Mouse (Mus musculus): ENCODE results near the gene Fars2. TPM values are rescaled to one million over a fixed set of nuclear protein-coding genes. Genes with fewer than 3 reads are reported as not detected.

The Fars2 gene
- polyA plus RNA-seq, 1 experiment from 2014 or later, result 46.3 TPM

DNA sequence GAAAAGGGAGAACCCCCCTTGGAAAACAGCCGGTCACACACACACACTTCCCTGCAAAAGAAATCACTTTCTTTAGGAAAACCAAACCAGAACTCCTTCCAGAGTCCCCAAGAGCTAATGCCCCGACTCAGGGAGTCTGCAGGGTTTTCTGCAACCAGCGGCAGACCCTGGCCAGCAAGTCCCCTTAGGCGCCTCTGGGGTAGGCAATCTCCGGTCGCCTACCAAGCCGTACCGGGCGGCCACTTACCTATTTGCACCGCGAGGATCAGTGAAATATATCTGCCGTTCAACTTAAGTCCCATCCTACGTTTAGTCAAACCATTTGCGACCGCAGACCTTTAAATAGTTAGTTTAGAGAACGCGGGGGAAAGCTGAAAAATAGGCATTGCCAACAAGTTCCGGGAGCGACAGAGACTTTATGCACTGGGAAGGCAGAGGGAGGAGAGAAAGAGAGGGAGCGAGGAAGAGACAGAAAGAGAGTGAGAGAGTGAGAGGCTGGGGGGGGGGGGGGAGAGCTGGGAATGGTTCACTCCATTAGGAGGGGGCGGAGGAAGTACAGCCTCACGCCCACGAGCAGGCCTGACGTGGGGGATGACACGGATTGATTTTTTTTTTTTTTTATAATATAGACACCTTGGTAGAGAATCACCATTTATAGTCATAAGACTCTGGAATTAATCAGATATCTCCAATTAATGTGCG is 616.9 kb downstream of the Fars2 start:
- Histone ChIP-seq H3K9ac (no peak overlapping the region), H3K27me3 (replicated peaks) (peaks cover 41% of the 10 kb centered on the region), H3K4me2 (peak overlapping the region; percentile 91), H3K36me3 (no peaks in the 10 kb centered on the region), H3K9me3 (replicated peaks) (peaks cover 3% of the 10 kb centered on the region; the same call in 1 of the 2 replicates), H3K4me1 (replicated peaks) (peaks cover 16% of the 10 kb centered on the region), H3K27ac (ENCODE audit: poor library complexity, severe bottlenecking) (no peak overlapping the region), H3K4me3 (peak overlapping the region; percentile 54)
- under 1% methylated on average over 26 of the region's 26 CpGs for WGBS
- no peak for ATAC-seq (ENCODE audit: insufficient number of reproducible peaks, low FRiP score)

DNA sequence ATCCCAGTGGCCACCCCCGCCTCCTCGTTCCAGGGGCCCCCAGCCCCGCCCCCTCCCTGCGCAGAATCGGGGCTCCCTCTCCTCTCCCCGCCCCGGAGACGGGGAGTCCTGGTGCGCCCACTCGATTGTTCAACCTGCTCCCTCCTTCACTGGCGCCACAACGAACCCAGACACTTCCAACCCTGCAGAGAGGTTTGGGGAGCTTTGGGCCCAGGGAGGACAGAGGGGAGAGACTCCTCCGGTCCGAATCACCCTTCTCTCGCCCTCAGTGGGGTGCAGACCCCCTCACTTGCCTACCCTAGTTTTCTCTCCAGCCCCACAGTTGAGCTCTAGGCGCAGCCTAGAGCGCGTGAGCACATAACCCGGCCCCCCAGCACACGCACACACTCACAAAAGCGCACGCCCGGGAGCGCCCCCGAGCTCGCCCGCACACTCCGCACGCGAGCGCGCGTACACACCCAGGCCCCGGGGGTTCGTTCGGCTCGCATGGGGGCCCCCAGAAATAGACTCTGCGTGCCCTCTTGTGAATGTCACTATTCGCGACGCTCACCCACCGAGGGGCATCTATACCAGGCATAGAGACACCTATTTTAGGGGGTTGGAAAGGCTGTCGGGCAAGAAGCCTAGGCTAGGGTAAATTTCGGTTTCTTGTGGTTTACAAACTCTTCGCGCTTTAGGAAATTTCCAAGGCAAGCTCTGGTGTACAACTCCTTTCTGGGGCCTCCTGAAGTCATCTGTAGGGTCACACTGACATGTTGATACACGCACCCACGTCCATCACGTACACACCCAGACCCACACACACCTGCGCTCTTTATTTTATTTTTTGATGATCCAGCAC is 617.7 kb downstream of the Fars2 start, which contains the start of gene Nrn1:
Gene Nrn1, minus strand, starts transcription at position 401 of the 841 bp plus-strand sequence.
- Histone ChIP-seq H3K4me1 (replicated peaks) (peaks cover 16% of the 10 kb centered on the region), H3K9ac (peak within 1 kb of the TSS; percentile 35; the same call in 1 of the 2 replicates), H3K27me3 (replicated peaks) (peaks cover 33% of the 10 kb centered on the region), H3K4me2 (peak within 1 kb of the TSS; percentile 91), H3K9me3 (replicated peaks) (peaks cover 4% of the 10 kb centered on the region; the same call in 1 of the 2 replicates), H3K4me3 (peak within 1 kb of the TSS; percentile 54), H3K27ac (ENCODE audit: poor library complexity, severe bottlenecking) (no peak within 1 kb of the TSS), H3K36me3 (no peaks in the 10 kb centered on the region)
- under 1% methylated on average over 48 of the region's 50 CpGs for WGBS
- ATAC-seq (ENCODE audit: insufficient number of reproducible peaks, low FRiP score), result 0 out of 2 replicates have a peak, but pooled peaks have one; percentile 17

DNA sequence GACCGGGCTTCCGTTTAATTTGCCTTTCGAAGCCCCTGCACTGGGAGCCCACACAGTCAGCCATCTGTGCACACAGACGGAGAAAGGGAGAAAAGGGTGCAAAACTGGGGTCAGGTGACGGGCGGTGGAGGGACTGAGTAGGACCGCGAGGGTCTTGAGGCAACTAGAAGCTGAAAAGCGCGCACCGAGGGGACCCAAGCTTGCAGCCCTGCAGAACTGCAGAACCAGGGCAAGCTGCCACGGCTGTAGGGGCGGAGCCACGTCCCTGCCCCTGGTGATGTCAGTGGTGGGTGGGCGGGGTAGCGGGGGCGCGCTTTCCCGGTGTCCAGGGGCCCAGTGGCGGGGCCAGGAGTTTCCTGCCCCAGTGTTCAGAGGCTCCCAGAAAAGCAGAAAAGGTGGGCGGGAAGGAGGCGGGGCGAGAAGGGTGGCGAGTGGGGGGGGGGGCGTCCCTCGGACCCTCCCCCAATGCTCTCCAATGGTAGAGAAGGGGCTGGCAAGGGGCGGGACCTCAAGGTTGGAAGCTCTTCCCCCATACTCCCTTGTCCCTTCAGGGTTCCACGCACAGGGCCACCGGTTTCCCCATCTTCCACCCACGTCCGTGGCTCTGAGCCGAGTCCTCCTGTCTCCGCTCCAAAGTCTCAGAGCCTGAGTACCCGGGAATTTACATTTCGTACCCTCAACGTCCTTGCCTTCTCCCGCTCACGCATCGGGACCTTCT is 618.8 kb downstream of the Fars2 start:
- H3K27ac ChIP-seq (ENCODE audit: poor library complexity, severe bottlenecking), result no peak overlapping the region

DNA sequence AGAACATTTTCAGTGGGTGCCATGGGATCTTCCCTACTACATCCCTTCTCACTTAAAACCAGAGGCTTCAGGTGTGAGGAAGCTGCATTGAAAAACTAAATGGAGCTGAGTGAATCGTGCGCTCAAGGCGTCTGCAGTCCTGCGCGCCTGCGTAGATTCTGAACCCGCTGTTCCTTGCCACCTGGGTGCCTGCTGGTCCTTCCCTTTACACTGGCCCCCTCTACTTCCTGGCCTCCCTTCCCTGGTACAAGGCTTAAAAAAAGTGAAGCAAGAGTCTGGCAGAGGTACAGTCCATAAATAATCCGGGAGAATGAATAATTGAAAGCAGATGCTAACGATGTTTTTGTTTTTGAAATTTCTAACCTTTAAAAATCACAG is 619.4 kb downstream of the Fars2 start:
- peak overlapping the region; percentile 91 for H3K4me2 ChIP-seq
- peak overlapping the region; percentile 51 for H3K9ac ChIP-seq
- WGBS, result 6% methylated on average over 9 of the region's 9 CpGs
- no peak overlapping the region for H3K27ac ChIP-seq (ENCODE audit: poor library complexity, severe bottlenecking)
- H3K36me3 ChIP-seq, result no peaks in the 10 kb centered on the region
- peak overlapping the region; percentile 54 for H3K4me3 ChIP-seq
- peaks cover 4% of the 10 kb centered on the region; the same call in 1 of the 2 replicates for H3K9me3 ChIP-seq (replicated peaks)
- H3K27me3 ChIP-seq (replicated peaks), result peaks cover 18% of the 10 kb centered on the region
- peaks cover 15% of the 10 kb centered on the region for H3K4me1 ChIP-seq (replicated peaks)
- no peak for ATAC-seq (ENCODE audit: insufficient number of reproducible peaks, low FRiP score)

More for the DNA sequence above, 618.8 kb downstream of the Fars2 start:
- Histone ChIP-seq H3K4me2 (peak overlapping the region; percentile 91), H3K27me3 (replicated peaks) (peaks cover 23% of the 10 kb centered on the region), H3K4me3 (peak overlapping the region; percentile 54), H3K9me3 (replicated peaks) (peaks cover 4% of the 10 kb centered on the region; the same call in 1 of the 2 replicates), H3K36me3 (no peaks in the 10 kb centered on the region), H3K4me1 (replicated peaks) (peaks cover 18% of the 10 kb centered on the region), H3K9ac (peak overlapping the region; percentile 51)
- ATAC-seq (ENCODE audit: insufficient number of reproducible peaks, low FRiP score), result peak; percentile 89
- 1% methylated on average over 38 of the region's 39 CpGs for WGBS

DNA sequence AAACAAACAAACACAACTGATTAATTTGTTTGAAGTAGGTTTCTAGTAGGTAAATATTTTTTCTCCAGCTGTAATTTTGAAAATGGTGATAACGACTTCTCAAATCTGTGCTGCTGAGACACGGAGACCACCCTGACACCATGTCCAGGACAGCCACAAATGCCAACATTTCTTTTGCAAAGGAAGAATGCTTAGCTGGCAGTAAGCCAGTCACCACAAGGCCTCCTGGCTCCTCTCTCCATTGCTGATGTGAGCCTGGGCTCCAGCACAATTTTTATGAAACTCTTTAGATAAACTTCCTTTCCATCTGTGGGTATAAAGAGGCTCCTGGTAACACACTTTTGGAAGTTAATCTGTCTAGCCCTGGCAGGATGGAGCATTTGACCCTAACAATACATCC is 632.8 kb downstream of the Fars2 start:
- WGBS, result 50% methylated on average over 2 of the region's 2 CpGs
- H3K27ac ChIP-seq (ENCODE audit: poor library complexity, severe bottlenecking), result no peak overlapping the region
- H3K36me3 ChIP-seq, result no peaks in the 10 kb centered on the region
- H3K4me2 ChIP-seq, result no peak overlapping the region
- H3K27me3 ChIP-seq (replicated peaks), result no peaks in the 10 kb centered on the region
- no peak for ATAC-seq (ENCODE audit: insufficient number of reproducible peaks, low FRiP score)
- no peaks in the 10 kb centered on the region for H3K4me1 ChIP-seq (replicated peaks)
- no peak overlapping the region for H3K9ac ChIP-seq
- H3K9me3 ChIP-seq (replicated peaks), result no peaks in the 10 kb centered on the region
- H3K4me3 ChIP-seq, result no peak overlapping the region

DNA sequence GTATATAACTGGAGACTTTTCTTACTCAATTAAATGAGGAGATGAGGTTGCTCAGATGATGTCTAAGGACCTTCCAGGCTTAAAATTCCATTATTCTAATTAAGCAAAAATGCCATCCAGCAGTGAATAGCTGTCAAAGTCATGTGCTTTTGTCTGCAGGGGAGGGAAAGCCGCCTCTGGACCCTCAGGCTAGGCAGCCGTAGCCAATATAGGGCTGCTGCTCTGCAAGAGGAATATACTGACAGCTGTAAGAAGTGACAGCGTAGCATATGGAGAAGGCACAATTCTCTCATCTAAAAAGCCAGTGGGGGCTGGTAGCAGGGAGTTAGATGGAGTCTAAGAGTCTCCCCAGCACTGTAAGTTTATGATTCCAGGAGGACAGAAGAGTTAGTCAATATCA is 634.6 kb downstream of the Fars2 start:
- Histone ChIP-seq H3K4me2 (no peak overlapping the region), H3K27ac (ENCODE audit: poor library complexity, severe bottlenecking) (no peak overlapping the region), H3K4me3 (no peak overlapping the region), H3K36me3 (no peaks in the 10 kb centered on the region), H3K4me1 (replicated peaks) (no peaks in the 10 kb centered on the region), H3K9ac (no peak overlapping the region), H3K9me3 (replicated peaks) (no peaks in the 10 kb centered on the region), H3K27me3 (replicated peaks) (no peaks in the 10 kb centered on the region)
- WGBS, result 69% methylated on average over 3 of the region's 3 CpGs
- ATAC-seq (ENCODE audit: insufficient number of reproducible peaks, low FRiP score), result no peak

DNA sequence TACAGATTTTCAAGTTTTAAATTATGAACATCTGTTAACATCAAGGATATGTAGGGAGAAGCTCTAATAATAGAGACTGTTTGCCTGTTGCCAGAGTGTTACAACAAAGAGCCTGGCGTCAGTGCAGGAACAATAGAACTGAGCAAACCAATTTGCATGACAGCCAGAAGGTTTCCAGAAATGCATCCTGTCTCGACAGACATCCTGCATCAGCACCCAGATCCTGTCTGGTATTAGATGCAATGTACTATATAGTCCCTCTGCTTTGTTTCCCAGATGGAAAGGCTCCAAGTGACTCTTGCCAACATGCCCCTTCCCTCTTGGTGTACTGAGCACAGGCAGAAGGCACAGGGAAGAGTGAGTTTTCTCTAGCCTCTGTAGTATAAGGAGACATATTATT is 649.6 kb downstream of the Fars2 start:
- Histone ChIP-seq H3K9ac (no peak overlapping the region), H3K27me3 (replicated peaks) (no peaks in the 10 kb centered on the region), H3K4me1 (replicated peaks) (no peaks in the 10 kb centered on the region), H3K27ac (ENCODE audit: poor library complexity, severe bottlenecking) (no peak overlapping the region), H3K36me3 (no peaks in the 10 kb centered on the region), H3K9me3 (replicated peaks) (0 out of 2 replicates have a peak, but pooled peaks cover 6% of the 10 kb centered on the region), H3K4me3 (no peak overlapping the region), H3K4me2 (no peak overlapping the region)
- no peak for ATAC-seq (ENCODE audit: insufficient number of reproducible peaks, low FRiP score)
- 59% methylated on average over 2 of the region's 2 CpGs for WGBS

Other genes with a start within 250 kb of the Fars2 start
- gene Rpp40, start 211.1 kb upstream of the Fars2 start, polyA plus RNA-seq (2016; fragmentation: Nextera tagmentation; extraction: Ambion mirVana), result 11.4 and 12.0 TPM in 2 replicates
- 6.8 and 7.7 TPM in 2 replicates for gene Ppp1r3g, start 158.6 kb upstream of the Fars2 start, polyA plus RNA-seq (2016; fragmentation: Nextera tagmentation; extraction: Ambion mirVana)
- 21.0 and 24.1 TPM in 2 replicates for gene Lyrm4, start 114 bp downstream of the Fars2 start, polyA plus RNA-seq (2016; fragmentation: Nextera tagmentation; extraction: Ambion mirVana)

Data from heart, embryonic 12.5 days (tissue).